Mouse (Mus musculus): ENCODE data around the gene Lrrc8c. TPM values are rescaled to one million over a fixed set of nuclear protein-coding genes. Genes with fewer than 3 reads are reported as not detected.

Gene Lrrc8c
- polyA plus RNA-seq, 1 experiment = 7.1 TPM

GRCm38 (mm10) chr5:105642517-105642916, 123.3 kb downstream of the Lrrc8c start:
- H3K4me3 ChIP-seq (ENCODE audit: insufficient read depth, poor library complexity, severe bottlenecking) = no peak overlapping the region
- H3K79me2 ChIP-seq (ENCODE audit: control insufficient read depth, insufficient read depth) = no peaks in the 10 kb centered on the region
- no peaks in the 10 kb centered on the region for H3K36me3 ChIP-seq (ENCODE audit: control insufficient read depth, insufficient read depth)
- H3K79me3 ChIP-seq (ENCODE audit: low read depth) = no peaks in the 10 kb centered on the region
- TF ChIP-seq MYOG (IDR thresholded peaks at IDR 0.05; ENCODE audit: control insufficient read depth, extremely low read depth, insufficient read length) (no peak), FOSL1 (IDR thresholded peaks at IDR 0.05; ENCODE audit: insufficient read depth, low read length, poor library complexity, severe bottlenecking) (no peak), USF1 (IDR thresholded peaks at IDR 0.05; ENCODE audit: low read depth) (no peak), MYOD1 (IDR thresholded peaks at IDR 0.05; ENCODE audit: control insufficient read depth, insufficient read length, low read depth) (no peak), CEBPB (IDR thresholded peaks at IDR 0.05; ENCODE audit: low read depth) (no peak), MAX (IDR thresholded peaks at IDR 0.05) (no peak), CTCF (IDR thresholded peaks at IDR 0.05; ENCODE audit: control insufficient read depth, insufficient read depth, insufficient read length) (no peak)
- H3ac ChIP-seq (ENCODE audit: control insufficient read depth, insufficient read length, low read depth) = no peak overlapping the region
- H3K27me3 ChIP-seq (ENCODE audit: control insufficient read depth, insufficient read depth, insufficient read length) = no peaks in the 10 kb centered on the region

GRCm38 (mm10) chr5:105643276-105643675, 124.1 kb downstream of the Lrrc8c start:
- H3K79me3 ChIP-seq (ENCODE audit: low read depth) = no peaks in the 10 kb centered on the region
- no peaks in the 10 kb centered on the region for H3K36me3 ChIP-seq (ENCODE audit: control insufficient read depth, insufficient read depth)
- no peaks in the 10 kb centered on the region for H3K79me2 ChIP-seq (ENCODE audit: control insufficient read depth, insufficient read depth)
- TF ChIP-seq USF1 (IDR thresholded peaks at IDR 0.05; ENCODE audit: low read depth) = no peak
- no peak for TF ChIP-seq MAX (IDR thresholded peaks at IDR 0.05)
- no peak for TF ChIP-seq CEBPB (IDR thresholded peaks at IDR 0.05; ENCODE audit: low read depth)
- no peak for TF ChIP-seq MYOG (IDR thresholded peaks at IDR 0.05; ENCODE audit: control insufficient read depth, extremely low read depth, insufficient read length)
- no peak for TF ChIP-seq MYOD1 (IDR thresholded peaks at IDR 0.05; ENCODE audit: control insufficient read depth, insufficient read length, low read depth)
- TF ChIP-seq FOSL1 (IDR thresholded peaks at IDR 0.05; ENCODE audit: insufficient read depth, low read length, poor library complexity, severe bottlenecking) = no peak
- no peak for TF ChIP-seq CTCF (IDR thresholded peaks at IDR 0.05; ENCODE audit: control insufficient read depth, insufficient read depth, insufficient read length)
- H3K4me3 ChIP-seq (ENCODE audit: insufficient read depth, poor library complexity, severe bottlenecking) = no peak overlapping the region
- no peak overlapping the region for H3ac ChIP-seq (ENCODE audit: control insufficient read depth, insufficient read length, low read depth)
- no peaks in the 10 kb centered on the region for H3K27me3 ChIP-seq (ENCODE audit: control insufficient read depth, insufficient read depth, insufficient read length)

- H3ac ChIP-seq (ENCODE audit: control insufficient read depth, insufficient read length, low read depth) = no peak overlapping the region
- H3K36me3 ChIP-seq (ENCODE audit: control insufficient read depth, insufficient read depth) = no peaks in the 10 kb centered on the region
- H3K79me2 ChIP-seq (ENCODE audit: control insufficient read depth, insufficient read depth) = no peaks in the 10 kb centered on the region
- no peaks in the 10 kb centered on the region for H3K79me3 ChIP-seq (ENCODE audit: low read depth)
- TF ChIP-seq FOSL1 (IDR thresholded peaks at IDR 0.05; ENCODE audit: insufficient read depth, low read length, poor library complexity, severe bottlenecking) (no peak), MYOD1 (IDR thresholded peaks at IDR 0.05; ENCODE audit: control insufficient read depth, insufficient read length, low read depth) (no peak), MYOG (IDR thresholded peaks at IDR 0.05; ENCODE audit: control insufficient read depth, extremely low read depth, insufficient read length) (no peak), CTCF (IDR thresholded peaks at IDR 0.05; ENCODE audit: control insufficient read depth, insufficient read depth, insufficient read length) (no peak), CEBPB (IDR thresholded peaks at IDR 0.05; ENCODE audit: low read depth) (no peak), MAX (IDR thresholded peaks at IDR 0.05) (no peak), USF1 (IDR thresholded peaks at IDR 0.05; ENCODE audit: low read depth) (no peak)
- H3K4me3 ChIP-seq (ENCODE audit: insufficient read depth, poor library complexity, severe bottlenecking) = no peak overlapping the region
- no peaks in the 10 kb centered on the region for H3K27me3 ChIP-seq (ENCODE audit: control insufficient read depth, insufficient read depth, insufficient read length)
Measured at GRCm38 (mm10) chr5:105644195-105644594, 125.0 kb downstream of the Lrrc8c start.

GRCm38 (mm10) chr5:105647094-105647493, 127.9 kb downstream of the Lrrc8c start:
- H3ac ChIP-seq (ENCODE audit: control insufficient read depth, insufficient read length, low read depth) = no peak overlapping the region
- no peak overlapping the region for H3K4me3 ChIP-seq (ENCODE audit: insufficient read depth, poor library complexity, severe bottlenecking)
- H3K27me3 ChIP-seq (ENCODE audit: control insufficient read depth, insufficient read depth, insufficient read length) = no peaks in the 10 kb centered on the region
- no peaks in the 10 kb centered on the region for H3K79me3 ChIP-seq (ENCODE audit: low read depth)
- H3K36me3 ChIP-seq (ENCODE audit: control insufficient read depth, insufficient read depth) = no peaks in the 10 kb centered on the region
- TF ChIP-seq MYOG (IDR thresholded peaks at IDR 0.05; ENCODE audit: control insufficient read depth, extremely low read depth, insufficient read length) (no peak), MYOD1 (IDR thresholded peaks at IDR 0.05; ENCODE audit: control insufficient read depth, insufficient read length, low read depth) (no peak), USF1 (IDR thresholded peaks at IDR 0.05; ENCODE audit: low read depth) (no peak), CEBPB (IDR thresholded peaks at IDR 0.05; ENCODE audit: low read depth) (no peak), FOSL1 (IDR thresholded peaks at IDR 0.05; ENCODE audit: insufficient read depth, low read length, poor library complexity, severe bottlenecking) (no peak), MAX (IDR thresholded peaks at IDR 0.05) (no peak)
- H3K79me2 ChIP-seq (ENCODE audit: control insufficient read depth, insufficient read depth) = no peaks in the 10 kb centered on the region

- Histone ChIP-seq H3K27me3 (ENCODE audit: control insufficient read depth, insufficient read depth, insufficient read length) (no peaks in the 10 kb centered on the region), H3K79me2 (ENCODE audit: control insufficient read depth, insufficient read depth) (no peaks in the 10 kb centered on the region), H3K79me3 (ENCODE audit: low read depth) (no peaks in the 10 kb centered on the region), H3ac (ENCODE audit: control insufficient read depth, insufficient read length, low read depth) (no peak overlapping the region), H3K4me3 (ENCODE audit: insufficient read depth, poor library complexity, severe bottlenecking) (no peak overlapping the region), H3K36me3 (ENCODE audit: control insufficient read depth, insufficient read depth) (no peaks in the 10 kb centered on the region)
- TF ChIP-seq CEBPB (IDR thresholded peaks at IDR 0.05; ENCODE audit: low read depth) (no peak), MYOG (IDR thresholded peaks at IDR 0.05; ENCODE audit: control insufficient read depth, extremely low read depth, insufficient read length) (no peak), USF1 (IDR thresholded peaks at IDR 0.05; ENCODE audit: low read depth) (no peak), MAX (IDR thresholded peaks at IDR 0.05) (no peak), MYOD1 (IDR thresholded peaks at IDR 0.05; ENCODE audit: control insufficient read depth, insufficient read length, low read depth) (no peak), FOSL1 (IDR thresholded peaks at IDR 0.05; ENCODE audit: insufficient read depth, low read length, poor library complexity, severe bottlenecking) (no peak), CTCF (IDR thresholded peaks at IDR 0.05; ENCODE audit: control insufficient read depth, insufficient read depth, insufficient read length) (no peak)
Measured at GRCm38 (mm10) chr5:105648648-105649287, 129.6 kb downstream of the Lrrc8c start.
